Mouse (Mus musculus) CH12.LX (cell line): Measurements from ENCODE around the gene Adh1.

Source experiments
- RAD21 ChIP-seq: IDR thresholded peaks from 2 replicates; pipeline ENCODE4 v1.6.1; 2011; ENCODE audit warnings: low read depth, mild to moderate bottlenecking, low read length, improper control_type of control experiment, moderate library complexity
- TBP ChIP-seq: conservative IDR thresholded peaks from 2 replicates; pipeline ENCODE4 v1.6.1; 2011; ENCODE audit warnings: low read depth, low read length, improper control_type of control experiment

GRCm38 (mm10) chr3:138255366-138255765, 5.4 kb upstream of the Adh1 start:
- TF ChIP-seq TBP (no peak), RAD21 (no peak)
